15 mouse cellular contexts compared by ENCODE assay signal in the genomic region with DNA sequence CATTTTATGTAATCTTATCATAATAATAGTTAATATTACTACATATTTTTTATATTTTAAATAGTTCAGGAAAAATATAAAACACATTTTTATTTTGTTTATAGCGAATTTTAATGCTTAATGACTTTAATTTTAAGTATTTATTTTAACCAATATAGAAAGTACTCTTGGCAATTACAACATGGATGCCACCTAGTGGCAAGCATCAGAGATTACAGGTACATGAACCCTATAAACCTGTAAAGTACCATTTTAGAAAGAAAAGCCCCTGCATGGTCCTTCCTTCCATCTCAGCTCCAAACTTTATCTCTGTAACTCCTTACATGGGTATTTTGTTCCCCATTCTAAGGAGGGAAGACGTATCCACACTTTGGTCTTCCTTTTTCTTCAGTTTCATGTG.
A peak's percentile ranks its signal among the peaks of the same experiment; 100 is the strongest.
DNase-seq lines count a peak whose midpoint lies in the region; ATAC-seq and TF ChIP-seq lines count a peak whose summit lies in the region.
"Had no signal": no experiment of that assay in that cellular context is flagged by ENCODE, and none has a peak within 500 bp of the region (broad histone marks: within the 10 kb centered on the region; RNA-seq: fewer than 3 reads in every experiment).

No protein-coding gene starts in this region.

- DNase-seq in hindbrain, postnatal 0 days (ENCODE audit: low spot score): peak; percentile 9
- no peak for DNase-seq in hindbrain, embryonic 14.5 days (ENCODE audit: low spot score)
- DNase-seq in retina, embryonic 14.5 days (ENCODE audit: low spot score): peak; percentile 4
- no peak for DNase-seq in retina, postnatal 1 day
- DNase-seq in ZHBTc4 (ENCODE audit: low read depth, low spot score): peak; percentile 14
- DNase-seq in stomach, postnatal 0 days (ENCODE audit: low spot score): no peak
- no peak for DNase-seq in testis, postnatal 14 days (ENCODE audit: low spot score)
- DNase-seq: cerebellum, adult 11 months; gastrocnemius, postnatal 36 days; kidney, postnatal 10 days had no signal

- no peak for ATAC-seq in hindbrain, postnatal 0 days
- ATAC-seq in hindbrain, embryonic 14.5 days (ENCODE audit: low FRiP score): no peak
- ATAC-seq in stomach, postnatal 0 days (ENCODE audit: low FRiP score, low TSS enrichment): no peak
- no peak for ATAC-seq in cerebellum, adult (ENCODE audit: insufficient number of reproducible peaks, low FRiP score, low TSS enrichment)
- ATAC-seq: forebrain, embryonic 15.5 days had no signal

- 37% methylated on average over 2 of the region's 2 CpGs for WGBS in hindbrain, postnatal 0 days
- 26% methylated on average over 2 of the region's 2 CpGs for WGBS in hindbrain, embryonic 14.5 days
- WGBS in stomach, postnatal 0 days: 31% methylated on average over 2 of the region's 2 CpGs

- no peaks in the 10 kb centered on the region for H3K4me1 ChIP-seq in hindbrain, postnatal 0 days (ENCODE audit: insufficient read depth, low read length)
- H3K4me1 ChIP-seq in hindbrain, embryonic 14.5 days (replicated peaks; ENCODE audit: control insufficient read depth, insufficient read depth, low read length): no peaks in the 10 kb centered on the region
- no peaks in the 10 kb centered on the region for H3K4me1 ChIP-seq in stomach, postnatal 0 days (replicated peaks; ENCODE audit: control insufficient read depth, insufficient read depth)
- H3K4me1 ChIP-seq: forebrain, embryonic 15.5 days; heart, embryonic 15.5 days had no signal

- no peak for TF ChIP-seq EP300 in stomach, postnatal 0 days (optimal IDR thresholded peaks at IDR 0.05)

- no peak overlapping the region for H3K4me3 ChIP-seq in hindbrain, postnatal 0 days (ENCODE audit: low read length)
- no peak overlapping the region for H3K4me3 ChIP-seq in hindbrain, embryonic 14.5 days (replicated peaks; ENCODE audit: low read length)
- H3K4me3 ChIP-seq in stomach, postnatal 0 days (ENCODE audit: low read depth, low read length): no peak overlapping the region
- H3K4me3 ChIP-seq: forebrain, embryonic 15.5 days; heart, embryonic 15.5 days had no signal

- H3K9ac ChIP-seq in hindbrain, postnatal 0 days (replicated peaks; ENCODE audit: low read length): no peak overlapping the region
- no peak overlapping the region for H3K9ac ChIP-seq in hindbrain, embryonic 14.5 days
- H3K9ac ChIP-seq in stomach, postnatal 0 days (ENCODE audit: low read length): no peak overlapping the region
- H3K9ac ChIP-seq: forebrain, embryonic 15.5 days; heart, embryonic 15.5 days; liver, embryonic 14.5 days had no signal

- H3K9me3 ChIP-seq in hindbrain, postnatal 0 days (ENCODE audit: low read length): no peaks in the 10 kb centered on the region
- H3K9me3 ChIP-seq in hindbrain, embryonic 14.5 days (ENCODE audit: control insufficient read depth, low read length): no peaks in the 10 kb centered on the region
- H3K9me3 ChIP-seq in stomach, postnatal 0 days (ENCODE audit: control insufficient read depth, low read length): no peaks in the 10 kb centered on the region
- H3K9me3 ChIP-seq: forebrain, embryonic 15.5 days; heart, embryonic 15.5 days had no signal

- H3K36me3 ChIP-seq in hindbrain, postnatal 0 days (ENCODE audit: insufficient read depth, low read length): no peaks in the 10 kb centered on the region
- H3K36me3 ChIP-seq in hindbrain, embryonic 14.5 days (replicated peaks; ENCODE audit: control insufficient read depth, insufficient read depth): no peaks in the 10 kb centered on the region
- no peaks in the 10 kb centered on the region for H3K36me3 ChIP-seq in stomach, postnatal 0 days (ENCODE audit: control insufficient read depth, insufficient read depth, low read length)
- H3K36me3 ChIP-seq: forebrain, embryonic 15.5 days; heart, embryonic 15.5 days had no signal

- H3K27ac ChIP-seq in hindbrain, postnatal 0 days: no peak overlapping the region
- H3K27ac ChIP-seq in hindbrain, embryonic 14.5 days: no peak overlapping the region
- no peak overlapping the region for H3K27ac ChIP-seq in stomach, postnatal 0 days (replicated peaks)
- H3K27ac ChIP-seq: forebrain, embryonic 15.5 days; heart, embryonic 15.5 days; liver, embryonic 14.5 days; macrophage had no signal

- peak; percentile 35; the same call in 1 of the 2 replicates for TF ChIP-seq CTCF in hindbrain, postnatal 0 days (IDR thresholded peaks at IDR 0.05; ENCODE audit: low read depth)
- TF ChIP-seq CTCF in stomach, postnatal 0 days (IDR thresholded peaks at IDR 0.05; ENCODE audit: low read depth): peak; percentile 60

- no peak overlapping the region for H3K4me2 ChIP-seq in hindbrain, postnatal 0 days (ENCODE audit: low read depth, low read length)
- no peak overlapping the region for H3K4me2 ChIP-seq in hindbrain, embryonic 14.5 days (replicated peaks)
- H3K4me2 ChIP-seq in stomach, postnatal 0 days (replicated peaks; ENCODE audit: low read depth): no peak overlapping the region
- H3K4me2 ChIP-seq: forebrain, embryonic 15.5 days; heart, embryonic 15.5 days had no signal

- H3K27me3 ChIP-seq in hindbrain, postnatal 0 days (ENCODE audit: insufficient read depth, low read length): no peaks in the 10 kb centered on the region
- no peaks in the 10 kb centered on the region for H3K27me3 ChIP-seq in hindbrain, embryonic 14.5 days (ENCODE audit: control insufficient read depth, insufficient read depth, low read length)
- H3K27me3 ChIP-seq in stomach, postnatal 0 days (ENCODE audit: control insufficient read depth, insufficient read depth, low read length): no peaks in the 10 kb centered on the region
- H3K27me3 ChIP-seq: forebrain, embryonic 15.5 days; heart, embryonic 15.5 days had no signal

Comparison
In these comparisons a context has a peak if more than half of its experiments do, and no peak if none do; other contexts are left out.
1. DNase-seq: peak in hindbrain, postnatal 0 days (single experiment), retina, embryonic 14.5 days (single experiment) and ZHBTc4 (single experiment); none in hindbrain, embryonic 14.5 days (single experiment), retina, postnatal 1 day (single experiment), stomach, postnatal 0 days (single experiment) and testis, postnatal 14 days (single experiment).